In the genomic region with DNA sequence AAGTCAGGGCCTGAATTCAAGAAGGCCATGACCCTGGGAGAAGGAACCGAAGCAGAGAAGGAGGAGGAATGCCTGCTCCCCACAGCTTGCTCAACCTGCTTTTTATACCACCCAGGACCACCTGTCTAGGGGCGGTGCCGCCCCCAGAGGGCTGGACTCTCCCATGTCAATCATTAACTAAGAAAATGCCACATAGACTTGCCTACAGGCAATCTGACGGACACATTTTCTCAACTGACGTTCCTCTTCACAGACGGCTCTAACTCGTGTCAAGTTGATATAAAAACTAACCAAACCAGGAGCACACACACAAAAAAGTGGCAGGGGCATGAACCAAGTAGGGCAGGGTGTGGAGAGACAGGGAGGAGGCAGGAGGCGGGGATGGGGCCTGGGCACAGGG, we compare ENCODE assay signal across 27 mouse cellular contexts.
DNase-seq lines count a peak whose midpoint lies in the region; ATAC-seq and TF ChIP-seq lines count a peak whose summit lies in the region.
"Had no signal": no experiment of that assay in that cellular context is flagged by ENCODE, and none has a peak within 500 bp of the region (broad histone marks: within the 10 kb centered on the region; RNA-seq: fewer than 3 reads in every experiment).

No protein-coding gene starts in this region.

- H3K4me3 ChIP-seq in lung, embryonic 15.5 days, result no peak overlapping the region
- no peak overlapping the region for H3K4me3 ChIP-seq in embryonic facial prominence, embryonic 14.5 days (ENCODE audit: low read depth, low read length)
- no peak overlapping the region for H3K4me3 ChIP-seq in intestine, postnatal 0 days (ENCODE audit: low read depth, low read length)
- no peak overlapping the region for H3K4me3 ChIP-seq in stomach, postnatal 0 days (ENCODE audit: low read depth, low read length)
- H3K4me3 ChIP-seq in kidney, embryonic 16.5 days (ENCODE audit: low read length), result no peak overlapping the region
- no peak overlapping the region for H3K4me3 ChIP-seq in hindbrain, embryonic 10.5 days
- H3K4me3 ChIP-seq: forebrain, embryonic 10.5 days; forebrain, embryonic 15.5 days; heart, adult 2 months; heart, embryonic 12.5 days; hindbrain, embryonic 15.5 days; layer of hippocampus, adult 2 months; left cerebral cortex, adult 2 months; limb, embryonic 13.5 days; liver, embryonic 12.5 days had no signal

- WGBS in lung, embryonic 15.5 days, result 62% methylated on average over 8 of the region's 8 CpGs
- WGBS in embryonic facial prominence, embryonic 14.5 days, result 69% methylated on average over 8 of the region's 8 CpGs
- 41% methylated on average over 8 of the region's 8 CpGs for WGBS in intestine, postnatal 0 days
- 55% methylated on average over 8 of the region's 8 CpGs for WGBS in stomach, postnatal 0 days
- WGBS in kidney, embryonic 16.5 days, result 58% methylated on average over 8 of the region's 8 CpGs
- WGBS in hindbrain, embryonic 10.5 days, result 76% methylated on average over 8 of the region's 8 CpGs

- H3K36me3 ChIP-seq in lung, embryonic 15.5 days, result no peaks in the 10 kb centered on the region
- H3K36me3 ChIP-seq in embryonic facial prominence, embryonic 14.5 days (ENCODE audit: control insufficient read depth, insufficient read depth, low read length), result no peaks in the 10 kb centered on the region
- no peaks in the 10 kb centered on the region for H3K36me3 ChIP-seq in intestine, postnatal 0 days (ENCODE audit: control insufficient read depth, insufficient read depth)
- H3K36me3 ChIP-seq in stomach, postnatal 0 days (ENCODE audit: control insufficient read depth, insufficient read depth, low read length), result no peaks in the 10 kb centered on the region
- no peaks in the 10 kb centered on the region for H3K36me3 ChIP-seq in kidney, embryonic 16.5 days (ENCODE audit: insufficient read depth, low read length)
- no peaks in the 10 kb centered on the region for H3K36me3 ChIP-seq in hindbrain, embryonic 10.5 days
- H3K36me3 ChIP-seq: forebrain, embryonic 10.5 days; forebrain, embryonic 15.5 days; heart, embryonic 12.5 days; hindbrain, embryonic 15.5 days; limb, embryonic 13.5 days; liver, embryonic 12.5 days had no signal

- no peak for ATAC-seq in lung, embryonic 15.5 days (ENCODE audit: borderline replicate concordance, extremely low read depth, low FRiP score, low TSS enrichment)
- no peak for ATAC-seq in embryonic facial prominence, embryonic 14.5 days (ENCODE audit: low read depth)
- ATAC-seq in intestine, postnatal 0 days, result peak; percentile 26
- ATAC-seq in stomach, postnatal 0 days (ENCODE audit: low FRiP score, low TSS enrichment), result no peak
- no peak; the same call in 1 of the 2 replicates for ATAC-seq in kidney, embryonic 16.5 days (ENCODE audit: low FRiP score, low TSS enrichment)
- ATAC-seq: CD4-positive, CD25-positive, alpha-beta regulatory T cell, adult 4 months; forebrain, embryonic 15.5 days; inflammation-experienced regulatory T-cells, adult 6 months; liver, embryonic 12.5 days; liver, postnatal 0 days had no signal

- peaks cover 58% of the 10 kb centered on the region for H3K4me1 ChIP-seq in lung, embryonic 15.5 days
- H3K4me1 ChIP-seq in embryonic facial prominence, embryonic 14.5 days (ENCODE audit: control insufficient read depth, insufficient read depth, low read length), result peaks cover 40% of the 10 kb centered on the region
- peaks cover 17% of the 10 kb centered on the region for H3K4me1 ChIP-seq in intestine, postnatal 0 days (replicated peaks; ENCODE audit: control insufficient read depth, insufficient read depth, low read length)
- no peaks in the 10 kb centered on the region for H3K4me1 ChIP-seq in stomach, postnatal 0 days (replicated peaks; ENCODE audit: control insufficient read depth, insufficient read depth)
- H3K4me1 ChIP-seq in kidney, embryonic 16.5 days (ENCODE audit: insufficient read depth, low read length), result peaks cover 14% of the 10 kb centered on the region
- peaks cover 69% of the 10 kb centered on the region for H3K4me1 ChIP-seq in hindbrain, embryonic 10.5 days (replicated peaks)
- H3K4me1 ChIP-seq: liver, embryonic 12.5 days had no signal

- TF ChIP-seq EP300 in stomach, postnatal 0 days (optimal IDR thresholded peaks at IDR 0.05), result no peak

- no peak for TF ChIP-seq CTCF in intestine, postnatal 0 days (IDR thresholded peaks at IDR 0.05; ENCODE audit: low read depth)
- no peak for TF ChIP-seq CTCF in stomach, postnatal 0 days (IDR thresholded peaks at IDR 0.05; ENCODE audit: low read depth)

- peak overlapping the region; percentile 68; the same call in 1 of the 2 replicates for H3K27ac ChIP-seq in lung, embryonic 15.5 days
- H3K27ac ChIP-seq in embryonic facial prominence, embryonic 14.5 days (replicated peaks; ENCODE audit: low read depth, low read length), result no peak overlapping the region
- H3K27ac ChIP-seq in intestine, postnatal 0 days (ENCODE audit: low read depth, low read length), result peak overlapping the region; percentile 50
- H3K27ac ChIP-seq in stomach, postnatal 0 days (replicated peaks), result peak overlapping the region; percentile 79
- H3K27ac ChIP-seq in kidney, embryonic 16.5 days (ENCODE audit: low read length), result no peak overlapping the region
- H3K27ac ChIP-seq in hindbrain, embryonic 10.5 days, result no peak overlapping the region; the same call in 1 of the 2 replicates
- H3K27ac ChIP-seq: forebrain, embryonic 15.5 days; heart, adult 2 months; hindbrain, embryonic 15.5 days; layer of hippocampus, adult 2 months; left cerebral cortex, adult 2 months; limb, embryonic 13.5 days; liver, embryonic 12.5 days had no signal

- H3K9ac ChIP-seq in lung, embryonic 15.5 days, result no peak overlapping the region
- H3K9ac ChIP-seq in embryonic facial prominence, embryonic 14.5 days (ENCODE audit: low read depth, low read length), result no peak overlapping the region
- no peak overlapping the region for H3K9ac ChIP-seq in intestine, postnatal 0 days (ENCODE audit: low read depth, low read length)
- no peak overlapping the region for H3K9ac ChIP-seq in stomach, postnatal 0 days (ENCODE audit: low read length)
- H3K9ac ChIP-seq in kidney, embryonic 16.5 days (replicated peaks; ENCODE audit: low read length), result no peak overlapping the region
- H3K9ac ChIP-seq: forebrain, embryonic 15.5 days; heart, embryonic 12.5 days; hindbrain, embryonic 15.5 days; limb, embryonic 13.5 days; liver, embryonic 12.5 days; liver, postnatal 0 days had no signal

- no peak overlapping the region for H3K4me2 ChIP-seq in lung, embryonic 15.5 days
- no peak overlapping the region for H3K4me2 ChIP-seq in embryonic facial prominence, embryonic 14.5 days (ENCODE audit: low read depth, low read length)
- H3K4me2 ChIP-seq in intestine, postnatal 0 days (replicated peaks; ENCODE audit: low read depth), result peak overlapping the region; percentile 32; the same call in 1 of the 2 replicates
- no peak overlapping the region for H3K4me2 ChIP-seq in stomach, postnatal 0 days (replicated peaks; ENCODE audit: low read depth)
- no peak overlapping the region for H3K4me2 ChIP-seq in kidney, embryonic 16.5 days (replicated peaks; ENCODE audit: low read depth, low read length)
- H3K4me2 ChIP-seq: forebrain, embryonic 15.5 days; heart, embryonic 12.5 days; hindbrain, embryonic 15.5 days; limb, embryonic 13.5 days; liver, embryonic 12.5 days had no signal

- no peaks in the 10 kb centered on the region for H3K27me3 ChIP-seq in lung, embryonic 15.5 days
- H3K27me3 ChIP-seq in embryonic facial prominence, embryonic 14.5 days (replicated peaks; ENCODE audit: control insufficient read depth, insufficient read depth, low read length), result no peaks in the 10 kb centered on the region
- H3K27me3 ChIP-seq in intestine, postnatal 0 days (replicated peaks; ENCODE audit: control insufficient read depth, insufficient read depth, low read length), result no peaks in the 10 kb centered on the region
- no peaks in the 10 kb centered on the region for H3K27me3 ChIP-seq in stomach, postnatal 0 days (ENCODE audit: control insufficient read depth, insufficient read depth, low read length)
- no peaks in the 10 kb centered on the region for H3K27me3 ChIP-seq in kidney, embryonic 16.5 days (ENCODE audit: insufficient read depth, low read length)
- H3K27me3 ChIP-seq in hindbrain, embryonic 10.5 days (ENCODE audit: insufficient read depth, poor library complexity, severe bottlenecking), result peaks cover 11% of the 10 kb centered on the region
- H3K27me3 ChIP-seq: forebrain, embryonic 15.5 days; hindbrain, embryonic 15.5 days; liver, embryonic 12.5 days had no signal

- H3K9me3 ChIP-seq in lung, embryonic 15.5 days, result no peaks in the 10 kb centered on the region
- H3K9me3 ChIP-seq in embryonic facial prominence, embryonic 14.5 days (ENCODE audit: control insufficient read depth, low read length), result no peaks in the 10 kb centered on the region
- no peaks in the 10 kb centered on the region for H3K9me3 ChIP-seq in intestine, postnatal 0 days (ENCODE audit: control insufficient read depth)
- no peaks in the 10 kb centered on the region for H3K9me3 ChIP-seq in stomach, postnatal 0 days (ENCODE audit: control insufficient read depth, low read length)
- no peaks in the 10 kb centered on the region for H3K9me3 ChIP-seq in kidney, embryonic 16.5 days (ENCODE audit: low read length)
- no peaks in the 10 kb centered on the region for H3K9me3 ChIP-seq in hindbrain, embryonic 10.5 days
- H3K9me3 ChIP-seq: forebrain, embryonic 10.5 days; forebrain, embryonic 15.5 days; heart, embryonic 12.5 days; hindbrain, embryonic 15.5 days; limb, embryonic 13.5 days; liver, embryonic 12.5 days had no signal

- DNase-seq in lung, adult 18-20 months, result no peak
- DNase-seq in embryonic facial prominence, embryonic 14.5 days (ENCODE audit: low spot score), result peak; percentile 51
- no peak for DNase-seq in stomach, postnatal 0 days (ENCODE audit: low spot score)
- DNase-seq in hindbrain, embryonic 10.5 days (ENCODE audit: low spot score), result no peak
- DNase-seq: adrenal gland, postnatal 25 days; cerebellum, adult 11-12 months; cerebellum, postnatal 10 days; gastrocnemius, postnatal 36 days; kidney, adult 9 months; kidney, postnatal 36 days; liver, postnatal 0 days; lung, postnatal 4 days; midbrain, embryonic 14.5 days had no signal

Comparison
In these comparisons a context has a peak if more than half of its experiments do, and no peak if none do; other contexts are left out.
1. H3K27ac ChIP-seq: peak in lung, embryonic 15.5 days (single experiment), intestine, postnatal 0 days (single experiment) and stomach, postnatal 0 days (single experiment); none in embryonic facial prominence, embryonic 14.5 days (single experiment), kidney, embryonic 16.5 days (single experiment) and hindbrain, embryonic 10.5 days (single experiment).